Mouse (Mus musculus): ENCODE data around the gene Vpreb3. TPM values are rescaled to one million over a fixed set of nuclear protein-coding genes. Genes with fewer than 3 reads are reported as not detected.

Vpreb3 gene
- polyA plus RNA-seq, 1 experiment from 2014 or later, result 1.3 TPM

DNA sequence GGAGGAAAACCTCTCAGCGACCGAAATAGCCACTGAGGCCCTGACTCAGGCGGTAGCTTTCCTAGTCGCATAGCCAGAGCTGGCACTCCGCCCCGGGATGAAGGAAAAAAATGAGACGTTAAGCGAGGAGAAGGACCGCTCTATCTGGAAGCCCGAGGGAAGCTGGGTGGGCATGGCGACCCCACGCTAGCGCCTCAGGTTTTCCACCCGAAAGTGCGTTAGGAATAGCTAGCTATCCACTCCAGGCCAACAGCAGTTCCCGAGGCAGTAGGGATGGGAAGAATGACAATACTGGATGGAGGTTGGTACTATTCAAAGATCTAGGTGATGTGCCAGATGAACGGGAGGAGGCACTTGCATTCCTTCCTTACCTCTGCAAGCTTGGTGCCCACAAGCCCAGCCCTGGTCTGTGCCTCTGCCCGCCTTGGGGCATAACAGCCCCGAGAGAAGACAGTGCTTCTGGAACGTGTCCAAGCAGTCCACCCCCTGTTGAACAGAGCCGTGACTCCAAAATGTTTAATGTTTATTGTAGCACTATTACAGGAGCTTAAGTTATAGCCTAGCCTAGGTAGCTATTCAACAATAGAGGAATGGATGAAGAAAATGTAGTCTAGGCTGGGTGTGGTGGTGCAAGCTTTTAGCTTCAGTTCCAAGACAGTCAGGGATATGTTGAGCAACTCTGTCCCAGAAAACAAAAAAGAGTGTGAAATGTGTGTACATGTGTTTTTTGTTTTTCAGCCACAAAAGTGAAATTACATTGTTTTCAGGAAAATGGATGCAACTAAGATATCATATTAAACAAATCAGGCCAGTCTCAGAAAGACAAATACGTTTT lies 20.9 kb upstream of the Vpreb3 start:
- no peaks in the 10 kb centered on the region for H3K9me3 ChIP-seq (ENCODE audit: control insufficient read depth, low read depth, low read length)

DNA sequence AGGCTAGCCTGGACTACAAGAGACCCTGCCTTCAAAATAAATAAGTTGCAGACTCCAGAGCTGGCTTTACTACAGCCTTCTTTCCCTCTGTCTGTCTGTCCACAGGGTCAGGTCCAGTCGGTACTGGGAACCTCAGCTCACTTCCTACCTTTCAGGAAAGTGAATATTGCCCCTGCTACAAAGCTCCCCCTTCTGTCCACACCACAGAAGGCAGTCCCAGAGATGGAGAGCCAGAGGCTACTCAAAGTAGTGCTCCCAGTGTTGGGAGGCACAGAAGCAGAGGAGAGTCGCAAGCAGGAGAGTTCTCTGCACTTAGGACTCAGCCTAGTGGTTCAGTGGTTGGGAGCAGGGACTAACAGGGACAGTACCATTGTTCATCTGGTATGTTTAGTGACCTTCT lies 18.5 kb upstream of the Vpreb3 start:
- Histone ChIP-seq H3K27me3 (ENCODE audit: control insufficient read depth, insufficient read depth, low read length) (no peaks in the 10 kb centered on the region), H3K9ac (replicated peaks; ENCODE audit: low read depth, low read length) (no peak overlapping the region)
- no peak for ATAC-seq (ENCODE audit: insufficient number of reproducible peaks, insufficient read depth, low FRiP score, low read depth)

More for the DNA sequence above, 20.9 kb upstream of the Vpreb3 start:
- 0 out of 2 replicates have a peak, but pooled peaks have one; percentile 1 for ATAC-seq (ENCODE audit: insufficient number of reproducible peaks, insufficient read depth, low FRiP score, low read depth)
- Histone ChIP-seq H3K36me3 (ENCODE audit: control insufficient read depth, insufficient read depth, low read length) (peaks cover 23% of the 10 kb centered on the region), H3K4me2 (replicated peaks; ENCODE audit: low read depth, low read length) (peak overlapping the region; percentile 81), H3K4me3 (ENCODE audit: low read depth, low read length) (peak overlapping the region; percentile 85), H3K27ac (ENCODE audit: low read length) (peak overlapping the region; percentile 93), H3K4me1 (ENCODE audit: control insufficient read depth, insufficient read depth, low read length) (peaks cover 21% of the 10 kb centered on the region; the same call in 1 of the 2 replicates), H3K9ac (replicated peaks; ENCODE audit: low read depth, low read length) (peak overlapping the region; percentile 62), H3K27me3 (ENCODE audit: control insufficient read depth, insufficient read depth, low read length) (no peaks in the 10 kb centered on the region)
- WGBS, result 5% methylated on average over 22 of the region's 22 CpGs

DNA sequence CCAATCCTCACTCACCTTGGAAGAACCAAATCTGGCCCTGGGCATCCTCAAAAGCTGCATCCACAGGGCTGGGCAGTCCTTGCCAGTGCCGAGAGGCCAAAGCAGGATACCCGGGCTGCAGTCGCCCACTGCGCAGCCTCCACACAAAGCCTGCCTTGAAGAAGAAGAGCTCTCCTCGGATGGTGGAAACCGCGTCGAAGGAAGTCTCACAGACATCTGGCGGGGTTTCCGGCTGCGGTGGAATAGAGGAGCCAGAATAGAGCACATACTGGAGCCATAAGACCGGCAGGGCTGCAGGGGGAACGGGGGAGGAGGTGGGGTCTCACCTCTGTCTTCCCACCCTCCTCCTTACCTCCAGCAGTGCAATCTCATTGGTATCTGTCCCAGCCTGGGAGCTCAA lies 16.5 kb upstream of the Vpreb3 start:
- H3K9me3 ChIP-seq (ENCODE audit: control insufficient read depth, low read depth, low read length), result no peaks in the 10 kb centered on the region
- peaks cover 27% of the 10 kb centered on the region for H3K36me3 ChIP-seq (ENCODE audit: control insufficient read depth, insufficient read depth, low read length)
- 77% methylated on average over 13 of the region's 13 CpGs for WGBS

More for the DNA sequence above, 18.5 kb upstream of the Vpreb3 start:
- Histone ChIP-seq H3K36me3 (ENCODE audit: control insufficient read depth, insufficient read depth, low read length) (peaks cover 27% of the 10 kb centered on the region), H3K4me3 (ENCODE audit: low read depth, low read length) (no peak overlapping the region), H3K4me2 (replicated peaks; ENCODE audit: low read depth, low read length) (no peak overlapping the region), H3K9me3 (ENCODE audit: control insufficient read depth, low read depth, low read length) (no peaks in the 10 kb centered on the region), H3K4me1 (ENCODE audit: control insufficient read depth, insufficient read depth, low read length) (peaks cover 18% of the 10 kb centered on the region; the same call in 1 of the 2 replicates), H3K27ac (ENCODE audit: low read length) (no peak overlapping the region)
- WGBS, result 56% methylated on average over 2 of the region's 2 CpGs

DNA sequence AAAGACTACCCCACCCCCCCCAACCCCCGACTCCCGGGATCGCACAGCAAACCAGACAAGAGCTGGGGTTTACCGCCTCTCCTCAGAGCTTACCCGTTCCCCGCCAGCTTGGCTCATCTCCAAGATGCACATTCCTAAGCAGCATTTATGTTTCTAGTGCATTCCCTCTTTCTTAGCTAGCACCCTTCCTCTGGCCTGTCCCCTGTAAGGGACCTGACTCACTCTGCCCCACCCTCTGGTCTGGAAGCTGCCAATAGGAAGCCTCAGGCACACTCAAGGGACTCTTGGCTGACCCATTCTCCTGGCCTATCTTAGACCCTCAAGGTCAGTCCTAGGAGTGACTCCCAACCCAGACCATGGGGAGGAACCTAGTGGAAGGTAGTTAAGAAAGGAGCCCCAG lies 12.6 kb upstream of the Vpreb3 start:
- peak; percentile 19; the same call in 1 of the 2 replicates for ATAC-seq (ENCODE audit: insufficient number of reproducible peaks, insufficient read depth, low FRiP score, low read depth)
- peaks cover 11% of the 10 kb centered on the region; the same call in 1 of the 2 replicates for H3K36me3 ChIP-seq (ENCODE audit: control insufficient read depth, insufficient read depth, low read length)
- H3K4me2 ChIP-seq (replicated peaks; ENCODE audit: low read depth, low read length), result peak overlapping the region; percentile 91
- peaks cover 24% of the 10 kb centered on the region for H3K4me1 ChIP-seq (ENCODE audit: control insufficient read depth, insufficient read depth, low read length)
- H3K27ac ChIP-seq (ENCODE audit: low read length), result no peak overlapping the region
- H3K9ac ChIP-seq (replicated peaks; ENCODE audit: low read depth, low read length), result no peak overlapping the region
- no peaks in the 10 kb centered on the region for H3K27me3 ChIP-seq (ENCODE audit: control insufficient read depth, insufficient read depth, low read length)
- no peaks in the 10 kb centered on the region for H3K9me3 ChIP-seq (ENCODE audit: control insufficient read depth, low read depth, low read length)
- WGBS, result 18% methylated on average over 6 of the region's 6 CpGs
- H3K4me3 ChIP-seq (ENCODE audit: low read depth, low read length), result no peak overlapping the region

More for the DNA sequence above, 16.5 kb upstream of the Vpreb3 start:
- no peak for ATAC-seq (ENCODE audit: insufficient number of reproducible peaks, insufficient read depth, low FRiP score, low read depth)
- H3K27me3 ChIP-seq (ENCODE audit: control insufficient read depth, insufficient read depth, low read length), result no peaks in the 10 kb centered on the region
- H3K4me3 ChIP-seq (ENCODE audit: low read depth, low read length), result no peak overlapping the region
- no peak overlapping the region for H3K27ac ChIP-seq (ENCODE audit: low read length)
- no peak overlapping the region for H3K9ac ChIP-seq (replicated peaks; ENCODE audit: low read depth, low read length)
- H3K4me1 ChIP-seq (ENCODE audit: control insufficient read depth, insufficient read depth, low read length), result peaks cover 23% of the 10 kb centered on the region
- H3K4me2 ChIP-seq (replicated peaks; ENCODE audit: low read depth, low read length), result no peak overlapping the region

GRCm38 (mm10) chr10:75931311-75931710 lies 11.5 kb upstream of the Vpreb3 start:
- Histone ChIP-seq H3K4me1 (ENCODE audit: control insufficient read depth, insufficient read depth, low read length) (peaks cover 24% of the 10 kb centered on the region), H3K4me3 (ENCODE audit: low read depth, low read length) (peak overlapping the region; percentile 63), H3K4me2 (replicated peaks; ENCODE audit: low read depth, low read length) (peak overlapping the region; percentile 91), H3K9me3 (ENCODE audit: control insufficient read depth, low read depth, low read length) (no peaks in the 10 kb centered on the region), H3K9ac (replicated peaks; ENCODE audit: low read depth, low read length) (0 out of 2 replicates have a peak overlapping the region, but pooled peaks have one; percentile 83), H3K27ac (ENCODE audit: low read length) (no peak overlapping the region), H3K27me3 (ENCODE audit: control insufficient read depth, insufficient read depth, low read length) (no peaks in the 10 kb centered on the region), H3K36me3 (ENCODE audit: control insufficient read depth, insufficient read depth, low read length) (peaks cover 6% of the 10 kb centered on the region; the same call in 1 of the 2 replicates)
- WGBS, result 25% methylated on average over 7 of the region's 7 CpGs
- no peak for ATAC-seq (ENCODE audit: insufficient number of reproducible peaks, insufficient read depth, low FRiP score, low read depth)

GRCm38 (mm10) chr10:75932081-75932678 lies 10.7 kb upstream of the Vpreb3 start:
- Histone ChIP-seq H3K27ac (ENCODE audit: low read length) (peak overlapping the region; percentile 44; the same call in 1 of the 2 replicates), H3K9me3 (ENCODE audit: control insufficient read depth, low read depth, low read length) (no peaks in the 10 kb centered on the region), H3K4me3 (ENCODE audit: low read depth, low read length) (peak overlapping the region; percentile 63), H3K27me3 (ENCODE audit: control insufficient read depth, insufficient read depth, low read length) (no peaks in the 10 kb centered on the region), H3K9ac (replicated peaks; ENCODE audit: low read depth, low read length) (peak overlapping the region; percentile 83), H3K36me3 (ENCODE audit: control insufficient read depth, insufficient read depth, low read length) (0 out of 2 replicates have a peak, but pooled peaks cover 6% of the 10 kb centered on the region), H3K4me1 (ENCODE audit: control insufficient read depth, insufficient read depth, low read length) (peaks cover 24% of the 10 kb centered on the region), H3K4me2 (replicated peaks; ENCODE audit: low read depth, low read length) (peak overlapping the region; percentile 91)
- peak; percentile 74 for ATAC-seq (ENCODE audit: insufficient number of reproducible peaks, insufficient read depth, low FRiP score, low read depth)
- WGBS, result 1% methylated on average over 44 of the region's 44 CpGs

GRCm38 (mm10) chr10:75932891-75933290 lies 10.0 kb upstream of the Vpreb3 start, which contains the start of gene Chchd10:
Chchd10 (plus strand) TSS chr10:75933130.
- H3K9me3 ChIP-seq (ENCODE audit: control insufficient read depth, low read depth, low read length), result no peaks in the 10 kb centered on the region
- H3K9ac ChIP-seq (replicated peaks; ENCODE audit: low read depth, low read length), result peak within 1 kb of the TSS; percentile 83
- no peaks in the 10 kb centered on the region for H3K27me3 ChIP-seq (ENCODE audit: control insufficient read depth, insufficient read depth, low read length)
- 31% methylated on average over 6 of the region's 6 CpGs for WGBS
- H3K4me1 ChIP-seq (ENCODE audit: control insufficient read depth, insufficient read depth, low read length), result peaks cover 24% of the 10 kb centered on the region
- peak within 1 kb of the TSS; percentile 63 for H3K4me3 ChIP-seq (ENCODE audit: low read depth, low read length)
- H3K4me2 ChIP-seq (replicated peaks; ENCODE audit: low read depth, low read length), result peak within 1 kb of the TSS; percentile 91
- no peak for ATAC-seq (ENCODE audit: insufficient number of reproducible peaks, insufficient read depth, low FRiP score, low read depth)
- no peaks in the 10 kb centered on the region for H3K36me3 ChIP-seq (ENCODE audit: control insufficient read depth, insufficient read depth, low read length)
- peak within 1 kb of the TSS; percentile 44; the same call in 1 of the 2 replicates for H3K27ac ChIP-seq (ENCODE audit: low read length)

DNA sequence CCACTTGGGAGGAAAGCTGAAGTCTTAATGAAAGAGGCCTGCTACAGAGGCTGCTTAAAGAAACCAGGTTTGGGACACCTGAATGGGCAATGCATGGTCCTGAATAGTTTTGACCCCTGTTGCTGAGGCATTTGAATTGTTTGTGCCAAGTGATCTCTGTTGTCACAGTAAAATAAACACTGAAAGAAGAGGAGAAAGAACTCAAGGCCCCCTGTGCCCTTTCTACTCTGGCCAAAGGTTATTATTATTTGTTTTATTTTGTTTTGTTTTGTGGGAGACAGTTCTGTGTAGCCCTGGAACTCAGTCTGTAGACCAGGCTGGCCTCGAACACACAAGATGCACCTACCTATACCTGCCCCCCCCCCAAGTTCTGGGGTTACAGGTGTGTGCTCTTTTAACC lies 7.9 kb upstream of the Vpreb3 start:
- Histone ChIP-seq H3K27me3 (ENCODE audit: control insufficient read depth, insufficient read depth, low read length) (no peaks in the 10 kb centered on the region), H3K4me1 (ENCODE audit: control insufficient read depth, insufficient read depth, low read length) (peaks cover 23% of the 10 kb centered on the region), H3K4me3 (ENCODE audit: low read depth, low read length) (no peak overlapping the region), H3K36me3 (ENCODE audit: control insufficient read depth, insufficient read depth, low read length) (no peaks in the 10 kb centered on the region), H3K4me2 (replicated peaks; ENCODE audit: low read depth, low read length) (no peak overlapping the region), H3K9ac (replicated peaks; ENCODE audit: low read depth, low read length) (no peak overlapping the region), H3K9me3 (ENCODE audit: control insufficient read depth, low read depth, low read length) (no peaks in the 10 kb centered on the region), H3K27ac (ENCODE audit: low read length) (no peak overlapping the region)
- ATAC-seq (ENCODE audit: insufficient number of reproducible peaks, insufficient read depth, low FRiP score, low read depth), result no peak
- WGBS, result 71% methylated on average over 1 of the region's 1 CpGs

Measured in stomach, embryonic 14.5 days (tissue).